Mouse (Mus musculus): ENCODE measurements at regions not wholly inside any gene's neighbourhood (a gene's known extent, or its start where the extent isn't known, plus 50 kb on each side); places are given as distances from the start of the nearest gene placed in this dataset.

- ATAC-seq = no peak
- TF ChIP-seq CTCF (IDR thresholded peaks at IDR 0.05) = no peak
- no peak for TF ChIP-seq EP300 (IDR thresholded peaks at IDR 0.05)
- no peak for DNase-seq (ENCODE audit: low spot score)
- Histone ChIP-seq H3K27ac (ENCODE audit: low read length) (no peak overlapping the region), H3K9ac (replicated peaks; ENCODE audit: low read depth) (no peak overlapping the region), H3K36me3 (ENCODE audit: insufficient read depth, low read length) (no peaks in the 10 kb centered on the region), H3K4me1 (ENCODE audit: insufficient read depth, low read depth, low read length) (no peaks in the 10 kb centered on the region), H3K27me3 (replicated peaks; ENCODE audit: insufficient read depth, low read length) (no peaks in the 10 kb centered on the region), H3K4me2 (replicated peaks; ENCODE audit: low read depth, low read length) (no peak overlapping the region), H3K4me3 (ENCODE audit: low read depth, low read length) (no peak overlapping the region), H3K9me3 (ENCODE audit: low read length) (no peaks in the 10 kb centered on the region)
- 65% methylated on average over 8 of the region's 8 CpGs for WGBS
Measured at GRCm38 (mm10) chr3:21824101-21824880, 252.2 kb upstream of the Tbl1xr1 start.

- Histone ChIP-seq H3K27me3 (replicated peaks; ENCODE audit: insufficient read depth, low read length) (no peaks in the 10 kb centered on the region), H3K36me3 (ENCODE audit: insufficient read depth, low read length) (no peaks in the 10 kb centered on the region), H3K4me2 (replicated peaks; ENCODE audit: low read depth, low read length) (no peak overlapping the region), H3K4me1 (ENCODE audit: insufficient read depth, low read depth, low read length) (no peaks in the 10 kb centered on the region), H3K9ac (replicated peaks; ENCODE audit: low read depth) (no peak overlapping the region), H3K9me3 (ENCODE audit: low read length) (no peaks in the 10 kb centered on the region), H3K27ac (ENCODE audit: low read length) (no peak overlapping the region), H3K4me3 (ENCODE audit: low read depth, low read length) (no peak overlapping the region)
- no peak for ATAC-seq
- DNase-seq (ENCODE audit: low spot score) = no peak
- WGBS = 85% methylated on average over 5 of the region's 5 CpGs
- TF ChIP-seq EP300 (IDR thresholded peaks at IDR 0.05) (no peak), CTCF (IDR thresholded peaks at IDR 0.05) (no peak)
Measured at GRCm38 (mm10) chr3:21824913-21825610, 251.4 kb upstream of the Tbl1xr1 start.

- DNase-seq (ENCODE audit: low spot score) (no peak), ATAC-seq (no peak)
- Histone ChIP-seq H3K4me3 (ENCODE audit: low read depth, low read length) (no peak overlapping the region), H3K27me3 (replicated peaks; ENCODE audit: insufficient read depth, low read length) (no peaks in the 10 kb centered on the region), H3K4me1 (ENCODE audit: insufficient read depth, low read depth, low read length) (no peaks in the 10 kb centered on the region), H3K9me3 (ENCODE audit: low read length) (no peaks in the 10 kb centered on the region), H3K36me3 (ENCODE audit: insufficient read depth, low read length) (no peaks in the 10 kb centered on the region), H3K9ac (replicated peaks; ENCODE audit: low read depth) (no peak overlapping the region), H3K27ac (ENCODE audit: low read length) (no peak overlapping the region), H3K4me2 (replicated peaks; ENCODE audit: low read depth, low read length) (no peak overlapping the region)
- TF ChIP-seq CTCF (IDR thresholded peaks at IDR 0.05) (no peak), EP300 (IDR thresholded peaks at IDR 0.05) (no peak)
Measured at GRCm38 (mm10) chr3:21827656-21828055, 248.8 kb upstream of the Tbl1xr1 start.

- no peak overlapping the region for H3K27ac ChIP-seq (ENCODE audit: low read length)
- no peak overlapping the region for H3K4me2 ChIP-seq (replicated peaks; ENCODE audit: low read depth, low read length)
- DNase-seq (ENCODE audit: low spot score) = no peak
- no peaks in the 10 kb centered on the region for H3K9me3 ChIP-seq (ENCODE audit: low read length)
- H3K4me3 ChIP-seq (ENCODE audit: low read depth, low read length) = no peak overlapping the region
- H3K27me3 ChIP-seq (replicated peaks; ENCODE audit: insufficient read depth, low read length) = no peaks in the 10 kb centered on the region
- H3K4me1 ChIP-seq (ENCODE audit: insufficient read depth, low read depth, low read length) = no peaks in the 10 kb centered on the region
- TF ChIP-seq EP300 (IDR thresholded peaks at IDR 0.05) (no peak), CTCF (IDR thresholded peaks at IDR 0.05) (no peak)
- 97% methylated on average over 12 of the region's 12 CpGs for WGBS
- H3K36me3 ChIP-seq (ENCODE audit: insufficient read depth, low read length) = no peaks in the 10 kb centered on the region
- no peak overlapping the region for H3K9ac ChIP-seq (replicated peaks; ENCODE audit: low read depth)
- no peak for ATAC-seq
Measured at GRCm38 (mm10) chr3:21833111-21833510, 243.3 kb upstream of the Tbl1xr1 start.

- H3K4me3 ChIP-seq (ENCODE audit: low read depth, low read length) = no peak overlapping the region
- H3K27me3 ChIP-seq (replicated peaks; ENCODE audit: insufficient read depth, low read length) = no peaks in the 10 kb centered on the region
- H3K4me2 ChIP-seq (replicated peaks; ENCODE audit: low read depth, low read length) = no peak overlapping the region
- H3K4me1 ChIP-seq (ENCODE audit: insufficient read depth, low read depth, low read length) = no peaks in the 10 kb centered on the region
- WGBS = 43% methylated on average over 1 of the region's 1 CpGs
- H3K27ac ChIP-seq (ENCODE audit: low read length) = no peak overlapping the region
- TF ChIP-seq CTCF (IDR thresholded peaks at IDR 0.05) (no peak), EP300 (IDR thresholded peaks at IDR 0.05) (no peak)
- DNase-seq (ENCODE audit: low spot score) = no peak
- no peaks in the 10 kb centered on the region for H3K36me3 ChIP-seq (ENCODE audit: insufficient read depth, low read length)
- H3K9me3 ChIP-seq (ENCODE audit: low read length) = no peaks in the 10 kb centered on the region
- no peak overlapping the region for H3K9ac ChIP-seq (replicated peaks; ENCODE audit: low read depth)
- ATAC-seq = no peak
Measured at GRCm38 (mm10) chr3:21835526-21835925, 240.9 kb upstream of the Tbl1xr1 start.

GRCm38 (mm10) chr3:21837297-21837946, 239.0 kb upstream of the Tbl1xr1 start:
- ATAC-seq (no peak), DNase-seq (ENCODE audit: low spot score) (no peak)
- no peak overlapping the region for H3K4me2 ChIP-seq (replicated peaks; ENCODE audit: low read depth, low read length)
- no peaks in the 10 kb centered on the region for H3K4me1 ChIP-seq (ENCODE audit: insufficient read depth, low read depth, low read length)
- no peaks in the 10 kb centered on the region for H3K9me3 ChIP-seq (ENCODE audit: low read length)
- no peak overlapping the region for H3K4me3 ChIP-seq (ENCODE audit: low read depth, low read length)
- no peak overlapping the region for H3K9ac ChIP-seq (replicated peaks; ENCODE audit: low read depth)
- no peaks in the 10 kb centered on the region for H3K36me3 ChIP-seq (ENCODE audit: insufficient read depth, low read length)
- no peaks in the 10 kb centered on the region for H3K27me3 ChIP-seq (replicated peaks; ENCODE audit: insufficient read depth, low read length)
- no peak for TF ChIP-seq CTCF (IDR thresholded peaks at IDR 0.05)
- no peak for TF ChIP-seq EP300 (IDR thresholded peaks at IDR 0.05)
- H3K27ac ChIP-seq (ENCODE audit: low read length) = no peak overlapping the region
- 50% methylated on average over 4 of the region's 4 CpGs for WGBS
